Mouse (Mus musculus) forebrain, embryonic 10.5 days (tissue): ENCODE results near the gene 4930523C07Rik. TPM values are rescaled to one million over a fixed set of nuclear protein-coding genes. Genes with fewer than 3 reads are reported as not detected.

Source experiments
- DNase-seq: peaks from one replicate; pipeline ENCODE4 v3.0.0-alpha.2; 2017; ENCODE audit warnings: low spot score; ENCODE audit errors: extremely low spot score
- H3K27ac ChIP-seq: fragments of 300-500 bp; sonication (generic); 2 replicates; pipeline ENCODE4 v1.5.1; 2016; ENCODE audit warnings: mild to moderate bottlenecking
- H3K27me3 ChIP-seq: fragments of 300-500 bp; sonication (generic); 2 replicates; pipeline ENCODE4 v1.6.1; 2016; ENCODE audit warnings: mild to moderate bottlenecking; ENCODE audit not compliant: poor library complexity, severe bottlenecking
- H3K36me3 ChIP-seq: fragments of 300-500 bp; sonication (generic); replicated peaks from 2 replicates; pipeline ENCODE4 v1.6.1; 2016; ENCODE audit warnings: mild to moderate bottlenecking, moderate library complexity
- H3K4me1 ChIP-seq: fragments of 300-500 bp; sonication (generic); 2 replicates; pipeline ENCODE4 v1.6.1; 2016
- H3K4me3 ChIP-seq: fragments of 300-500 bp; sonication (generic); 2 replicates; pipeline ENCODE4 v1.5.1; 2016; ENCODE audit warnings: mild to moderate bottlenecking, moderate library complexity
- H3K9me3 ChIP-seq: fragments of 300-500 bp; sonication (generic); 2 replicates; pipeline ENCODE4 v1.6.1; 2016; ENCODE audit warnings: mild to moderate bottlenecking, moderate library complexity
- WGBS: fragments of 180-500 bp; shearing (Covaris S2); methylation state at CpG from one replicate; pipeline ENCODE4 v1.1.7; 2016; 5-methylcytosine and 5-hydroxymethylcytosine counted together
- polyA plus RNA-seq: library from polyadenylated mRNA; unstranded; fragments of >200 nt; fragmentation: Nextera tagmentation; extraction: Ambion mirVana; gene quantifications from 2 replicates; pipeline ENCODE4 v1.2.1, GENCODE M21; 2016

4930523C07Rik gene
- polyA plus RNA-seq: 2.3 and 3.4 TPM in 2 replicates

- Histone ChIP-seq H3K27ac (peak within 1 kb of the TSS; percentile 76), H3K4me3 (peak within 1 kb of the TSS; percentile 57), H3K36me3 (no peaks in the 10 kb centered on the region), H3K27me3 (peaks cover 6% of the 10 kb centered on the region; the same call in 1 of the 2 replicates), H3K9me3 (no peaks in the 10 kb centered on the region), H3K4me1 (peaks cover 21% of the 10 kb centered on the region)
- WGBS: 2% methylated on average over 33 of the region's 33 CpGs
- peak; percentile 25 for DNase-seq
Measured at GRCm38 (mm10) chr1:160044237-160045021, at the start of gene 4930523C07Rik. Gene 4930523C07Rik (plus strand): TSS chr1:160044382.

DNA sequence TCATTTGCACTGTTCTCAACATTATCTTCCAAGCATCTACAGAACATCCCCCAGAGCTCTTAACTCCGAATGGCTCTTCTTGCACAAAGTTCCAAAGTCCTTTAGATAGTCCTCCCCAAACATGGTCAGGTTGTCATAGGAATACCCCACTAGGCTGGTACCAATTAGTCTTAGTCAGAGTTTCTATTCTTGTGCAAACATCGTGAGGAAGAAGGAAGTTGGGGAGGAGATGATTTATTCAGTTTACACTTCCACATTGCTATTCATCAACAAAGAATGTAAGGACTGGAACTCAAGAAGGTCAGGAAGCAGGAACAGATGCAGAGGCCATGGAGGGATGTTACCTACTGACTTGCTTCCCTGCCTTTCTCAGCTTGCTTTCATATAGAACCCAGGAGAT, 46.9 kb upstream of the 4930523C07Rik start:
- no peaks in the 10 kb centered on the region for H3K4me1 ChIP-seq
- no peaks in the 10 kb centered on the region for H3K27me3 ChIP-seq
- H3K36me3 ChIP-seq: no peaks in the 10 kb centered on the region
- no peak overlapping the region for H3K4me3 ChIP-seq
- no peak overlapping the region for H3K27ac ChIP-seq
- no peak for DNase-seq
- WGBS: 70% methylated on average over 2 of the region's 2 CpGs
- H3K9me3 ChIP-seq: no peaks in the 10 kb centered on the region

- Histone ChIP-seq H3K27ac (no peak overlapping the region), H3K4me1 (no peaks in the 10 kb centered on the region), H3K9me3 (no peaks in the 10 kb centered on the region), H3K36me3 (no peaks in the 10 kb centered on the region), H3K27me3 (no peaks in the 10 kb centered on the region), H3K4me3 (no peak overlapping the region)
- 81% methylated on average over 1 of the region's 1 CpGs for WGBS
- DNase-seq: no peak
Measured at GRCm38 (mm10) chr1:159998349-159998748, 45.8 kb upstream of the 4930523C07Rik start.

DNA sequence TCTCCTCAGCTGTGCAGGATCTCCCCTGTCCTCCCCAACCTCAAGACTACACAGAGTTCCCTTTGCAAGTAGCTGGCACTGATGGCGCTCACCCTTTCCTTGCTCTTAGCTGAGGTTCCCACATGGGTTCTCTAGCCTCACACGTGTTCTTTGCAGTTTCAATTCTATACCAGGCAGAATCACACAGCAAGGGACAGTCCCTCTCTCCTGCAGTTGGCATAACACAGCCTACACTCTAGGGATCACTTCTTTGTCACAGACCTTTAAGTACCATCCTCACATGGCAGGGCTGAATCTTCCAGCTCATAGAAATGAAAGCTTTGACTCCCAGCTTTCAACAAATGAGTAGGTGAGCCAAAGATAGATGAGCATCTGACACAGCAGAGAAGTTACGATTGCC, 45.0 kb upstream of the 4930523C07Rik start:
- no peak for DNase-seq
- no peaks in the 10 kb centered on the region for H3K27me3 ChIP-seq
- H3K27ac ChIP-seq: no peak overlapping the region
- no peaks in the 10 kb centered on the region for H3K36me3 ChIP-seq
- 82% methylated on average over 3 of the region's 3 CpGs for WGBS
- H3K4me3 ChIP-seq: no peak overlapping the region
- H3K9me3 ChIP-seq: no peaks in the 10 kb centered on the region
- no peaks in the 10 kb centered on the region for H3K4me1 ChIP-seq

DNA sequence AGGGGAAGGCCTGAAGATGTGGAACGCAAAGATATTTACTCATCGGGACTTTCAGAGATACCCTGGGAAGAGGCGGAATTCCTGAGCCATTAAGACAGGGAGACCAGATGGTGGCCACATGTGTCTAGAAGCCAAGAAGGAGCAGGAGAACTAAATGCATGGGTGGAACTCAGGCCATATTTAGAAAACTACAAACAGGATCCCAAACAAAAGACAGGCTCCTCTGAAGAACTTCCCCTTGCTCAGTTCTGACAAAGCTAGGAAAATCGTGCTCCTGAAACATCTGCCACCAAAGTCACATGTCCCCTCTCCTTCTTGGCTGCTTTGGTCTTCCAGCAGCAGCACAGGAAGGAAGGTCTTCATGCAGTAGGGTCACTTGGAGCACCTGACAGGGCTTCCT, 38.9 kb upstream of the 4930523C07Rik start:
- 83% methylated on average over 4 of the region's 4 CpGs for WGBS
- Histone ChIP-seq H3K27ac (no peak overlapping the region), H3K4me3 (no peak overlapping the region), H3K4me1 (no peaks in the 10 kb centered on the region), H3K36me3 (no peaks in the 10 kb centered on the region), H3K27me3 (no peaks in the 10 kb centered on the region), H3K9me3 (no peaks in the 10 kb centered on the region)
- no peak for DNase-seq

GRCm38 (mm10) chr1:160006919-160007588, 37.1 kb upstream of the 4930523C07Rik start:
- H3K27ac ChIP-seq: no peak overlapping the region
- WGBS: 92% methylated on average over 8 of the region's 8 CpGs

GRCm38 (mm10) chr1:160013042-160013441, 31.1 kb upstream of the 4930523C07Rik start:
- Histone ChIP-seq H3K27me3 (no peaks in the 10 kb centered on the region), H3K36me3 (no peaks in the 10 kb centered on the region), H3K4me3 (no peak overlapping the region), H3K9me3 (no peaks in the 10 kb centered on the region), H3K4me1 (no peaks in the 10 kb centered on the region), H3K27ac (no peak overlapping the region)
- DNase-seq: no peak
- 90% methylated on average over 3 of the region's 3 CpGs for WGBS

More at GRCm38 (mm10) chr1:160006919-160007588, 37.1 kb upstream of the 4930523C07Rik start:
- Histone ChIP-seq H3K36me3 (no peaks in the 10 kb centered on the region), H3K27me3 (no peaks in the 10 kb centered on the region), H3K4me1 (no peaks in the 10 kb centered on the region), H3K9me3 (no peaks in the 10 kb centered on the region), H3K4me3 (no peak overlapping the region)
- DNase-seq: no peak

DNA sequence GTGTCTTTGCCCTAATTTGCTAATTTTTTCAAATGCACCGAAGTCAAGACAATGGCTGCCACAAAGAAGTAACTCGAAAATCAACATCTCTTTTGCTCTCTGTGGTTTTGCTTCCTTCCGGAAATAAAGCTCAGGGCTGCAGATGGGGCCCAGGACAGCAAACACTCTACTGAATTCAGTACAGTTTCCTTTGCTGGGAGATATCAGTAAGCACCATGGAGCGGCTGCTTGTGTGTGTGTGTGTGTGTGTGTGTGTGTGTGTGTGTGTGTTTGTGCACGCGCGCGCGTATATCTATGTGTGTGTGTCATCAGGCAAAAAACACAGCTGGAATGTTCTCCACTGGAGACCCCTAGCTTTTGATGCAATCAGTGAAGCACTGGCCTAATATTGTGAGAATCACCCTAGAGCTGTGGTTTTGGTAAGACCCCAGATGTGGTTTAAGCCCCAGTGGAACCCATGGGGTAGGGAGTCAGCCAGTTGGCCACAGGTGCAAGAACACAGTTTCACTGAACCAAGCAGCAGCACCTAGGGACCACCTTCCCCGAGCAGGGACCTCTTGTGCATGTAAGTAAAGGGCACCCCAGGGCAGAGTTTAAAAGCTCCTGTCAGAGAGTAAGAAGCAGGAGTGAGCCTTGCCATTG, 19.7 kb upstream of the 4930523C07Rik start:
- no peak overlapping the region for H3K4me3 ChIP-seq
- no peaks in the 10 kb centered on the region for H3K9me3 ChIP-seq
- WGBS: 95% methylated on average over 10 of the region's 10 CpGs

DNA sequence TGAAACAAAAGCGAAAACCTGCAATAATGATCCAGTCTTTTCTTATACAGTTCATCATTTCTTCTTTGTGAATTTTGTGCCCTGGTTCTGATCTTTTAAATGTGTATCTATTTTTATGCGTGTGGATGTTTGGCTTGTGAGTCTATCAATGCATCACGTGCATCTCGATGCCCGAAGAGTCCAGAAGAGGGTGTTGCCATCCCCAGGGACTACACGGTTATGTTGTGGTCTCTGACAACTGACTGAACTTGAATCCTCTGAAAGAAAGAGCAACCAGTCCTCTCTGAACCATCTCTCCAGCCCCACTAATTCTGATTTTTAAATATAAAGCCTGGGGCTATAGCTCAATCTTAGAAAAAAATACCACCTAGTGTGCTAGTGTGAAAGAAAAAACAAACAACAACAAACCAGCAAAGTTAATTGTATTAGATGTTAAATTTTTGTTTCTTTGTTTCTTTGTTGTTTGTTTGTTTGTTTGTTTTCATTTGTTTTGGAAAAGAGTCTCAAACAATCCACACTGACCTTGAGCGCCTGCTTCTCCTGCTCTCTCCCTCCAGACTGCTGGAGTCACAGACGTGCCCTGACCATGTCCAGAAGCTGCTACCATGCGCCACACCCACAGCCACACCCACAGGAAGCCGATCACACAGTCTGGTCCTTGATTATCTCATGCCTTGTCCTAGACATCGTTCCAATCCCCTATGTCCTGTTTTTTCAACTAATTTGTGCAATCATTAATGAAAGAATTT, 18.9 kb upstream of the 4930523C07Rik start:
- Histone ChIP-seq H3K27ac (no peak overlapping the region), H3K4me3 (no peak overlapping the region), H3K9me3 (no peaks in the 10 kb centered on the region), H3K4me1 (no peaks in the 10 kb centered on the region), H3K27me3 (no peaks in the 10 kb centered on the region), H3K36me3 (no peaks in the 10 kb centered on the region)
- DNase-seq: no peak
- WGBS: 84% methylated on average over 11 of the region's 11 CpGs

More for the DNA sequence above, 19.7 kb upstream of the 4930523C07Rik start:
- Histone ChIP-seq H3K4me1 (no peaks in the 10 kb centered on the region), H3K27ac (no peak overlapping the region), H3K27me3 (no peaks in the 10 kb centered on the region), H3K36me3 (no peaks in the 10 kb centered on the region)
- DNase-seq: no peak

DNA sequence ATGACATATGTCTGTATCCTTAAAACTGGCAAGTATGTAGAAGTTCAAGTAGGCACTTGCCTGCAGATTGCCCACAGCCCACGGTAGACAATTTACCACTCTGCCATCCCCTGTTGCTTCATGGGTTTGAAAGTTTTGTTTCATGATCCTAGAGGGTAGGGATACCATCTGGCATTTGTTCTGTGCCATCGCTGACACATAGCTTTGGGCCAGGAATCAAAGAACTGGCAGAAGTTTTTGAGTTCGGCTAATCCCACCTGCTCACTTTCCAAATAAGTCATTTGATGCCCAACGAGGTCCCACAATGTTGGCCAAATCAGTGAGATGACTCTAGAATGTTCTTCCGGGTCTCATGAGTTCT, 18.3 kb upstream of the 4930523C07Rik start:
- no peaks in the 10 kb centered on the region for H3K36me3 ChIP-seq
- H3K9me3 ChIP-seq: no peaks in the 10 kb centered on the region
- no peaks in the 10 kb centered on the region for H3K4me1 ChIP-seq
- H3K27me3 ChIP-seq: no peaks in the 10 kb centered on the region
- 94% methylated on average over 5 of the region's 5 CpGs for WGBS
- no peak overlapping the region for H3K27ac ChIP-seq
- H3K4me3 ChIP-seq: no peak overlapping the region
- no peak for DNase-seq

GRCm38 (mm10) chr1:160027939-160028338, 16.2 kb upstream of the 4930523C07Rik start:
- no peak for DNase-seq
- no peaks in the 10 kb centered on the region for H3K4me1 ChIP-seq
- 67% methylated on average over 4 of the region's 4 CpGs for WGBS
- H3K27ac ChIP-seq: no peak overlapping the region
- H3K27me3 ChIP-seq: no peaks in the 10 kb centered on the region
- no peaks in the 10 kb centered on the region for H3K9me3 ChIP-seq
- no peaks in the 10 kb centered on the region for H3K36me3 ChIP-seq
- H3K4me3 ChIP-seq: no peak overlapping the region

DNA sequence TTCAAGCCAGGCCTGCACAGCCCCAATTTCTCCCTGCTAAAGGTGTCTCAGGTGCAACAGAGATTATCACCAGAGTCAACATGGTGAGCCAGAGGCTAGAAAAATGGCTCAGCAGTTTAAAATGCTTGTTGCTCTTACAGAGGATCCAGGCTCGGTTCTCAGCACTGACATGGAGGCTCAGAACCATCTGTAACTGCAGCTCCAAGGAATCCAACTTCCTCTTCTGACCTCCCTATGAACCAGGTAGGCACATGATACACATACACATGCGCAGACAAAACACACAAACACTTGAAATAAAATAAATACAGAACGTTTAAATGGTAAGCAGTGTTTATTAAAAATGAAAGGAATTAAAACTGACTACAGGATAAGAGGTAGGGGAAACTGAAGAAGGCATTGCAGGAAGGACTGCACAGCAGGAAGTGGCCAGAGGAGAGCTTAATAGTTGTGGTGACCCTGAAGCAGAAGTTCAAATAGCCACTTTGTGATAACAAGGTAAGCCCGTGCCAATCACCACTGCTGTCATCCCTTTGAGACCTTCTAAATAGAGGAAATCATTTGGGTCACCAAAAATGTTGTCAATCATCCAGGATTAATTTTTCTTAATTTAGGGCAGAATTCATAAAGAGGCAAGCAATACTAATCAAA, 10.1 kb upstream of the 4930523C07Rik start:
- 85% methylated on average over 4 of the region's 4 CpGs for WGBS
- no peaks in the 10 kb centered on the region for H3K4me1 ChIP-seq
- H3K27ac ChIP-seq: no peak overlapping the region
- H3K9me3 ChIP-seq: no peaks in the 10 kb centered on the region
- no peaks in the 10 kb centered on the region for H3K27me3 ChIP-seq
- no peak overlapping the region for H3K4me3 ChIP-seq
- no peaks in the 10 kb centered on the region for H3K36me3 ChIP-seq
- DNase-seq: no peak
